Mouse (Mus musculus): ENCODE data around the gene Pex14. TPM values are rescaled to one million over a fixed set of nuclear protein-coding genes. Genes with fewer than 3 reads are reported as not detected.
A peak's percentile ranks its signal among the peaks of the same experiment; 100 is the strongest.

Pex14 gene
- polyA plus RNA-seq (2011; ENCODE audit: insufficient read length, low read depth, missing spikeins), result 28.9 and 34.6 TPM in 2 replicates

GRCm38 (mm10) chr4:149099369-149100017 lies at the start of gene Pex14:
TSS of gene Pex14 (minus strand) at chr4:149099876.
- TF ChIP-seq POLR2A (IDR thresholded peaks at IDR 0.05; ENCODE audit: low read depth, low read length) (peak; percentile 81), CTCF (IDR thresholded peaks at IDR 0.05; ENCODE audit: borderline replicate concordance, insufficient read depth, low read length) (no peak)
- Histone ChIP-seq H3K27ac (ENCODE audit: insufficient read depth, low read length) (0 out of 2 replicates have a peak within 1 kb of the TSS, but pooled peaks have one; percentile 49), H3K4me3 (ENCODE audit: insufficient read depth, low read length) (peak within 1 kb of the TSS; percentile 83), H3K4me1 (ENCODE audit: control insufficient read depth, insufficient read depth, low read length) (peaks cover 2% of the 10 kb centered on the region; the same call in 1 of the 2 replicates)

GRCm38 (mm10) chr4:149149196-149149595 lies 49.5 kb upstream of the Pex14 start:
- no peak overlapping the region for H3K4me3 ChIP-seq (ENCODE audit: insufficient read depth, low read length)
- no peaks in the 10 kb centered on the region for H3K4me1 ChIP-seq (ENCODE audit: control insufficient read depth, insufficient read depth, low read length)
- H3K27ac ChIP-seq (ENCODE audit: insufficient read depth, low read length), result no peak overlapping the region
- TF ChIP-seq CTCF (IDR thresholded peaks at IDR 0.05; ENCODE audit: borderline replicate concordance, insufficient read depth, low read length) (no peak), POLR2A (IDR thresholded peaks at IDR 0.05; ENCODE audit: low read depth, low read length) (no peak)

- H3K27ac ChIP-seq (ENCODE audit: insufficient read depth, low read length), result no peak overlapping the region
- TF ChIP-seq POLR2A (IDR thresholded peaks at IDR 0.05; ENCODE audit: low read depth, low read length) (no peak), CTCF (IDR thresholded peaks at IDR 0.05; ENCODE audit: borderline replicate concordance, insufficient read depth, low read length) (no peak)
- no peak overlapping the region for H3K4me3 ChIP-seq (ENCODE audit: insufficient read depth, low read length)
- no peaks in the 10 kb centered on the region for H3K4me1 ChIP-seq (ENCODE audit: control insufficient read depth, insufficient read depth, low read length)
These were observed 48.4 kb upstream of the Pex14 start for GRCm38 (mm10) chr4:149148084-149148483.

GRCm38 (mm10) chr4:149147528-149147927 lies 47.9 kb upstream of the Pex14 start:
- H3K4me3 ChIP-seq (ENCODE audit: insufficient read depth, low read length), result no peak overlapping the region
- no peak overlapping the region for H3K27ac ChIP-seq (ENCODE audit: insufficient read depth, low read length)
- TF ChIP-seq CTCF (IDR thresholded peaks at IDR 0.05; ENCODE audit: borderline replicate concordance, insufficient read depth, low read length), result no peak
- no peak for TF ChIP-seq POLR2A (IDR thresholded peaks at IDR 0.05; ENCODE audit: low read depth, low read length)
- no peaks in the 10 kb centered on the region for H3K4me1 ChIP-seq (ENCODE audit: control insufficient read depth, insufficient read depth, low read length)

GRCm38 (mm10) chr4:149145151-149145550 lies 45.5 kb upstream of the Pex14 start:
- H3K4me1 ChIP-seq (ENCODE audit: control insufficient read depth, insufficient read depth, low read length), result no peaks in the 10 kb centered on the region
- H3K4me3 ChIP-seq (ENCODE audit: insufficient read depth, low read length), result no peak overlapping the region
- H3K27ac ChIP-seq (ENCODE audit: insufficient read depth, low read length), result no peak overlapping the region
- TF ChIP-seq CTCF (IDR thresholded peaks at IDR 0.05; ENCODE audit: borderline replicate concordance, insufficient read depth, low read length) (no peak), POLR2A (IDR thresholded peaks at IDR 0.05; ENCODE audit: low read depth, low read length) (no peak)

GRCm38 (mm10) chr4:149144459-149144858 lies 44.8 kb upstream of the Pex14 start:
- TF ChIP-seq POLR2A (IDR thresholded peaks at IDR 0.05; ENCODE audit: low read depth, low read length) (no peak), CTCF (IDR thresholded peaks at IDR 0.05; ENCODE audit: borderline replicate concordance, insufficient read depth, low read length) (peak; percentile 70; the same call in 1 of the 2 replicates)
- Histone ChIP-seq H3K4me3 (ENCODE audit: insufficient read depth, low read length) (no peak overlapping the region), H3K27ac (ENCODE audit: insufficient read depth, low read length) (no peak overlapping the region), H3K4me1 (ENCODE audit: control insufficient read depth, insufficient read depth, low read length) (no peaks in the 10 kb centered on the region)

GRCm38 (mm10) chr4:149143594-149143993 lies 43.9 kb upstream of the Pex14 start:
- no peak for TF ChIP-seq CTCF (IDR thresholded peaks at IDR 0.05; ENCODE audit: borderline replicate concordance, insufficient read depth, low read length)
- no peak for TF ChIP-seq POLR2A (IDR thresholded peaks at IDR 0.05; ENCODE audit: low read depth, low read length)
- H3K27ac ChIP-seq (ENCODE audit: insufficient read depth, low read length), result no peak overlapping the region
- no peaks in the 10 kb centered on the region; the same call in 1 of the 2 replicates for H3K4me1 ChIP-seq (ENCODE audit: control insufficient read depth, insufficient read depth, low read length)
- no peak overlapping the region for H3K4me3 ChIP-seq (ENCODE audit: insufficient read depth, low read length)

GRCm38 (mm10) chr4:149138515-149138914 lies 38.8 kb upstream of the Pex14 start:
- Histone ChIP-seq H3K4me3 (ENCODE audit: insufficient read depth, low read length) (no peak overlapping the region), H3K4me1 (ENCODE audit: control insufficient read depth, insufficient read depth, low read length) (peaks cover 3% of the 10 kb centered on the region), H3K27ac (ENCODE audit: insufficient read depth, low read length) (no peak overlapping the region)
- no peak for TF ChIP-seq POLR2A (IDR thresholded peaks at IDR 0.05; ENCODE audit: low read depth, low read length)
- no peak for TF ChIP-seq CTCF (IDR thresholded peaks at IDR 0.05; ENCODE audit: borderline replicate concordance, insufficient read depth, low read length)

GRCm38 (mm10) chr4:149136982-149137770 lies 37.5 kb upstream of the Pex14 start, which contains the start of gene Cenps:
TSS of gene Cenps (minus strand) at chr4:149137629.
- Histone ChIP-seq H3K4me3 (ENCODE audit: insufficient read depth, low read length) (peak within 1 kb of the TSS; percentile 52), H3K27ac (ENCODE audit: insufficient read depth, low read length) (no peak within 1 kb of the TSS), H3K4me1 (ENCODE audit: control insufficient read depth, insufficient read depth, low read length) (peaks cover 3% of the 10 kb centered on the region)
- TF ChIP-seq CTCF (IDR thresholded peaks at IDR 0.05; ENCODE audit: borderline replicate concordance, insufficient read depth, low read length) (peak; percentile 85), POLR2A (IDR thresholded peaks at IDR 0.05; ENCODE audit: low read depth, low read length) (peak; percentile 63)
